Mouse (Mus musculus): ENCODE measurements around the gene Iqck. TPM values are rescaled to one million over a fixed set of nuclear protein-coding genes. Genes with fewer than 3 reads are reported as not detected.

The Iqck gene
- polyA plus RNA-seq, 1 experiment from 2014 or later: 4.2 TPM

- Histone ChIP-seq H3K9me3 (ENCODE audit: control insufficient read depth, low read length) (no peaks in the 10 kb centered on the region), H3K36me3 (ENCODE audit: control insufficient read depth, insufficient read depth, low read length) (peaks cover 6% of the 10 kb centered on the region; the same call in 1 of the 2 replicates), H3K4me3 (ENCODE audit: low read length) (no peak overlapping the region), H3K27me3 (ENCODE audit: control insufficient read depth, insufficient read depth, low read length) (no peaks in the 10 kb centered on the region), H3K9ac (ENCODE audit: low read depth, low read length) (no peak overlapping the region), H3K4me2 (replicated peaks; ENCODE audit: low read depth, low read length) (no peak overlapping the region), H3K27ac (ENCODE audit: low read depth, low read length) (no peak overlapping the region), H3K4me1 (ENCODE audit: control insufficient read depth, insufficient read depth, low read length) (no peaks in the 10 kb centered on the region)
- 82% methylated on average over 3 of the region's 3 CpGs for WGBS
- no peak for ATAC-seq (ENCODE audit: low FRiP score, low TSS enrichment)
Measured at GRCm38 (mm10) chr7:118968870-118969269, 113.3 kb downstream of the Iqck start.

GRCm38 (mm10) chr7:118971499-118971898 lies 115.9 kb downstream of the Iqck start:
- H3K4me1 ChIP-seq (ENCODE audit: control insufficient read depth, insufficient read depth, low read length): no peaks in the 10 kb centered on the region
- ATAC-seq (ENCODE audit: low FRiP score, low TSS enrichment): no peak
- H3K36me3 ChIP-seq (ENCODE audit: control insufficient read depth, insufficient read depth, low read length): peaks cover 6% of the 10 kb centered on the region
- no peak overlapping the region for H3K4me2 ChIP-seq (replicated peaks; ENCODE audit: low read depth, low read length)
- H3K9me3 ChIP-seq (ENCODE audit: control insufficient read depth, low read length): no peaks in the 10 kb centered on the region
- 81% methylated on average over 8 of the region's 8 CpGs for WGBS
- no peak overlapping the region for H3K27ac ChIP-seq (ENCODE audit: low read depth, low read length)
- H3K4me3 ChIP-seq (ENCODE audit: low read length): no peak overlapping the region
- no peak overlapping the region for H3K9ac ChIP-seq (ENCODE audit: low read depth, low read length)
- H3K27me3 ChIP-seq (ENCODE audit: control insufficient read depth, insufficient read depth, low read length): no peaks in the 10 kb centered on the region

GRCm38 (mm10) chr7:118972306-118972705 lies 116.8 kb downstream of the Iqck start:
- Histone ChIP-seq H3K27me3 (ENCODE audit: control insufficient read depth, insufficient read depth, low read length) (no peaks in the 10 kb centered on the region), H3K9me3 (ENCODE audit: control insufficient read depth, low read length) (no peaks in the 10 kb centered on the region), H3K4me2 (replicated peaks; ENCODE audit: low read depth, low read length) (no peak overlapping the region), H3K27ac (ENCODE audit: low read depth, low read length) (no peak overlapping the region), H3K9ac (ENCODE audit: low read depth, low read length) (no peak overlapping the region), H3K36me3 (ENCODE audit: control insufficient read depth, insufficient read depth, low read length) (peaks cover 8% of the 10 kb centered on the region), H3K4me1 (ENCODE audit: control insufficient read depth, insufficient read depth, low read length) (0 out of 2 replicates have a peak, but pooled peaks cover 5% of the 10 kb centered on the region), H3K4me3 (ENCODE audit: low read length) (no peak overlapping the region)
- 78% methylated on average over 5 of the region's 5 CpGs for WGBS
- ATAC-seq (ENCODE audit: low FRiP score, low TSS enrichment): no peak

- 89% methylated on average over 4 of the region's 4 CpGs for WGBS
- Histone ChIP-seq H3K9me3 (ENCODE audit: control insufficient read depth, low read length) (no peaks in the 10 kb centered on the region), H3K4me1 (ENCODE audit: control insufficient read depth, insufficient read depth, low read length) (0 out of 2 replicates have a peak, but pooled peaks cover 5% of the 10 kb centered on the region), H3K9ac (ENCODE audit: low read depth, low read length) (no peak overlapping the region), H3K27me3 (ENCODE audit: control insufficient read depth, insufficient read depth, low read length) (no peaks in the 10 kb centered on the region), H3K4me2 (replicated peaks; ENCODE audit: low read depth, low read length) (no peak overlapping the region), H3K36me3 (ENCODE audit: control insufficient read depth, insufficient read depth, low read length) (peaks cover 9% of the 10 kb centered on the region), H3K4me3 (ENCODE audit: low read length) (no peak overlapping the region), H3K27ac (ENCODE audit: low read depth, low read length) (no peak overlapping the region)
- no peak for ATAC-seq (ENCODE audit: low FRiP score, low TSS enrichment)
Measured at GRCm38 (mm10) chr7:118973377-118973776, 117.8 kb downstream of the Iqck start.

GRCm38 (mm10) chr7:118975837-118976236 lies 120.3 kb downstream of the Iqck start:
- ATAC-seq (ENCODE audit: low FRiP score, low TSS enrichment): no peak
- Histone ChIP-seq H3K36me3 (ENCODE audit: control insufficient read depth, insufficient read depth, low read length) (peaks cover 9% of the 10 kb centered on the region), H3K4me1 (ENCODE audit: control insufficient read depth, insufficient read depth, low read length) (0 out of 2 replicates have a peak, but pooled peaks cover 5% of the 10 kb centered on the region), H3K27me3 (ENCODE audit: control insufficient read depth, insufficient read depth, low read length) (no peaks in the 10 kb centered on the region), H3K9me3 (ENCODE audit: control insufficient read depth, low read length) (no peaks in the 10 kb centered on the region), H3K9ac (ENCODE audit: low read depth, low read length) (no peak overlapping the region), H3K4me2 (replicated peaks; ENCODE audit: low read depth, low read length) (no peak overlapping the region), H3K27ac (ENCODE audit: low read depth, low read length) (no peak overlapping the region), H3K4me3 (ENCODE audit: low read length) (no peak overlapping the region)
- WGBS: 68% methylated on average over 3 of the region's 3 CpGs

- no peak overlapping the region for H3K9ac ChIP-seq (ENCODE audit: low read depth, low read length)
- H3K9me3 ChIP-seq (ENCODE audit: control insufficient read depth, low read length): no peaks in the 10 kb centered on the region
- H3K27ac ChIP-seq (ENCODE audit: low read depth, low read length): no peak overlapping the region
- H3K4me1 ChIP-seq (ENCODE audit: control insufficient read depth, insufficient read depth, low read length): 0 out of 2 replicates have a peak, but pooled peaks cover 5% of the 10 kb centered on the region
- 44% methylated on average over 14 of the region's 14 CpGs for WGBS
- H3K4me2 ChIP-seq (replicated peaks; ENCODE audit: low read depth, low read length): no peak overlapping the region
- H3K36me3 ChIP-seq (ENCODE audit: control insufficient read depth, insufficient read depth, low read length): peaks cover 7% of the 10 kb centered on the region
- ATAC-seq (ENCODE audit: low FRiP score, low TSS enrichment): no peak
- no peaks in the 10 kb centered on the region for H3K27me3 ChIP-seq (ENCODE audit: control insufficient read depth, insufficient read depth, low read length)
- H3K4me3 ChIP-seq (ENCODE audit: low read length): no peak overlapping the region
Measured at GRCm38 (mm10) chr7:118976414-118977166, 121.0 kb downstream of the Iqck start.

GRCm38 (mm10) chr7:118977167-118977543 lies 121.6 kb downstream of the Iqck start:
- no peak overlapping the region for H3K9ac ChIP-seq (ENCODE audit: low read depth, low read length)
- H3K4me2 ChIP-seq (replicated peaks; ENCODE audit: low read depth, low read length): no peak overlapping the region
- H3K4me3 ChIP-seq (ENCODE audit: low read length): no peak overlapping the region
- H3K27me3 ChIP-seq (ENCODE audit: control insufficient read depth, insufficient read depth, low read length): no peaks in the 10 kb centered on the region
- H3K9me3 ChIP-seq (ENCODE audit: control insufficient read depth, low read length): no peaks in the 10 kb centered on the region
- 78% methylated on average over 10 of the region's 10 CpGs for WGBS
- ATAC-seq (ENCODE audit: low FRiP score, low TSS enrichment): no peak
- H3K4me1 ChIP-seq (ENCODE audit: control insufficient read depth, insufficient read depth, low read length): 0 out of 2 replicates have a peak, but pooled peaks cover 5% of the 10 kb centered on the region
- peaks cover 12% of the 10 kb centered on the region for H3K36me3 ChIP-seq (ENCODE audit: control insufficient read depth, insufficient read depth, low read length)
- H3K27ac ChIP-seq (ENCODE audit: low read depth, low read length): no peak overlapping the region

GRCm38 (mm10) chr7:118979121-118979520 lies 123.6 kb downstream of the Iqck start:
- H3K4me1 ChIP-seq (ENCODE audit: control insufficient read depth, insufficient read depth, low read length): 0 out of 2 replicates have a peak, but pooled peaks cover 5% of the 10 kb centered on the region
- H3K27me3 ChIP-seq (ENCODE audit: control insufficient read depth, insufficient read depth, low read length): no peaks in the 10 kb centered on the region
- H3K4me2 ChIP-seq (replicated peaks; ENCODE audit: low read depth, low read length): no peak overlapping the region
- H3K9ac ChIP-seq (ENCODE audit: low read depth, low read length): no peak overlapping the region
- H3K9me3 ChIP-seq (ENCODE audit: control insufficient read depth, low read length): no peaks in the 10 kb centered on the region
- no peak overlapping the region for H3K4me3 ChIP-seq (ENCODE audit: low read length)
- H3K36me3 ChIP-seq (ENCODE audit: control insufficient read depth, insufficient read depth, low read length): peaks cover 21% of the 10 kb centered on the region
- 86% methylated on average over 7 of the region's 7 CpGs for WGBS
- no peak overlapping the region for H3K27ac ChIP-seq (ENCODE audit: low read depth, low read length)
- ATAC-seq (ENCODE audit: low FRiP score, low TSS enrichment): no peak

- ATAC-seq (ENCODE audit: low FRiP score, low TSS enrichment): no peak
- WGBS: 88% methylated on average over 9 of the region's 9 CpGs
Measured at GRCm38 (mm10) chr7:118979708-118980107, 124.2 kb downstream of the Iqck start.

More at GRCm38 (mm10) chr7:118979708-118980107, 124.2 kb downstream of the Iqck start:
- Histone ChIP-seq H3K27me3 (ENCODE audit: control insufficient read depth, insufficient read depth, low read length) (no peaks in the 10 kb centered on the region), H3K4me2 (replicated peaks; ENCODE audit: low read depth, low read length) (no peak overlapping the region), H3K4me3 (ENCODE audit: low read length) (no peak overlapping the region), H3K27ac (ENCODE audit: low read depth, low read length) (no peak overlapping the region), H3K9ac (ENCODE audit: low read depth, low read length) (no peak overlapping the region), H3K4me1 (ENCODE audit: control insufficient read depth, insufficient read depth, low read length) (0 out of 2 replicates have a peak, but pooled peaks cover 5% of the 10 kb centered on the region), H3K9me3 (ENCODE audit: control insufficient read depth, low read length) (no peaks in the 10 kb centered on the region), H3K36me3 (ENCODE audit: control insufficient read depth, insufficient read depth, low read length) (peaks cover 21% of the 10 kb centered on the region; the same call in 1 of the 2 replicates)

All from kidney, embryonic 14.5 days (tissue).